Mouse (Mus musculus): ENCODE data around the gene Slc22a3.

Gene Slc22a3

DNA sequence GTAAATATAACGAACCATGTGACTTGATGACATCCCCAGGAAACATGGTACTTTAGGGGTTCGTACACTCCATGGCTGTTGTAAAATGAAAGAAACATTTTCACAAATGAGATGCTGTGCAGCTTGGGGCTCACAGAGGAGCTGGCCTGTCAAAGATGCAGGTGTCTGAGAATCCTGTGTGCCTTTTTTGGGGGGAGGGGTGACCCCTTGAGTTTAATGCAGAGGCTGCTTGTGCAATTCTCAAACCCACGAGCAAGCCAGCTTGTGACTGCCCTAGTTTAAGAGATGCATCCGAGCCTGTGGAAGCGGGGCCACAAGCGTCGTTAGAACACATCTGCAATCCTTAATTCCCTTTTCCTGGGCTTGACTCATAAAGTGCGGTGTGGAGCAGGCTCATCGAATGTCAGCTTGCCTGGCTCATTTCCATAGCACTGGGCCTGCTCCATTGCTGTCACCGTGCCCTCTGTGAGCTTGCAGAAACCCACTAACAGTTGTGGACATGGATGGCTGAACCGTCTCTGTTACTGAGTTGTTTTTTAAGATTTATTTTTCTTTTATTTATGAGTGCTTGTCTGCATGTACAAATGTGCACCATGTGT, 98.1 kb downstream of the Slc22a3 start:
- DNase-seq (ENCODE audit: low spot score): no peak

DNA sequence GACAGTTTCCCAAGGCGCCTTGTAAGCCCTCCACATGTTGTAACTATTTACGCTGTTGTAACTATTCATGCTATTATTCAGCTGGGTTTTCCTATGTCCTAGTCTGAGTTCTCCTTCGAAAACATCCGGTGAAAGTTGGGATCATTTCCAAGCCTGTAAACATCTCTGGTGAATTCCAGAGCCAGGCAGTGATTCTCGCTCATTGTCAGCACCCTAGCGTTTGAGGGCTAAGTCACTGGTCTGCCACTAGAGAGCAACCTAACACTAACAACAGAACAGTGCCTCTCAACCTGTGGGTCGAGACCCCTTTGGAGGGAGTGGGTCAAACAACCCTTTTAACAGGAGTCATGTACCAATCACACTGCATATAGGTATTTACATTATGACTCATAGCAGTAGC, 104.1 kb downstream of the Slc22a3 start:
- no peak for DNase-seq (ENCODE audit: low spot score)

DNA sequence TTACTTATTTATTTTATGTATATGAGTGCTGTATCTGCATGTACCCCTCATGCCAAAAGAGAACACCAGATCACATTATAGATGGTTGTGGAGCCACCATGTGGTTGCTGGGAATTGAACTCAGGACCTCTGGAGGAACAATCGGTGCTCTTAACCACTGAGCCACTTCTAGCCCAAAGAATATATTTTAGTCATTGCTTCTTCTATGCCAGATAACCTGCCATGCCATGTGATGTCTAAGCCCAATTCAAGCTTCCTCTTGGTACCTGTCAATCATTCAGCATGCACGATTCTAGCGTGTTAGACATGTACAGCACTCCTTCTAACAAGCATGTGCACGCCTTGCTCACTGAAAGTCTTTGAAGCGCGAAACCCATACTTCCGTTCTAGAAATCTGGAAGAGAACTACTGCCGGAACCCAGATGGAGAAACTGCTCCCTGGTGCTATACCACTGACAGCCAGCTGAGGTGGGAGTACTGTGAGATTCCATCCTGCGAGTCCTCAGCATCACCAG, 111.3 kb downstream of the Slc22a3 start:
- no peak for DNase-seq (ENCODE audit: low spot score)

DNA sequence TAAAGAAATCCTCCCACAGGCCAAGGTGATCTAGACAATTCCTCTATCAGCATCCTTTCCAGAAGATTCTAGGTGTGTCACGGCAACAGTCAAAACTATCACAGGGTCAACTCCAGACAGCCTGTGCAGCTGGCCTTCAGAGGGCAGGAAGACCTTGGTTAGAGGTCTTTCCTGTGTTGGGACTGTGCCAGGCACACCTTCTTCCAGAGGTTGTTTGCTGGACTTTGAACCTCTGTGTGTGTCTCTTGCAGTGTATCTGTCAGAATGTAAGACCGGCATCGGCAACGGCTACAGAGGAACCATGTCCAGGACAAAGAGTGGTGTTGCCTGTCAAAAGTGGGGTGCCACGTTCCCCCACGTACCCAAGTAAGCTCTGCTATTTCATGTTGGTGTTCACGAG, 119.3 kb downstream of the Slc22a3 start:
- DNase-seq (ENCODE audit: low spot score): no peak

DNA sequence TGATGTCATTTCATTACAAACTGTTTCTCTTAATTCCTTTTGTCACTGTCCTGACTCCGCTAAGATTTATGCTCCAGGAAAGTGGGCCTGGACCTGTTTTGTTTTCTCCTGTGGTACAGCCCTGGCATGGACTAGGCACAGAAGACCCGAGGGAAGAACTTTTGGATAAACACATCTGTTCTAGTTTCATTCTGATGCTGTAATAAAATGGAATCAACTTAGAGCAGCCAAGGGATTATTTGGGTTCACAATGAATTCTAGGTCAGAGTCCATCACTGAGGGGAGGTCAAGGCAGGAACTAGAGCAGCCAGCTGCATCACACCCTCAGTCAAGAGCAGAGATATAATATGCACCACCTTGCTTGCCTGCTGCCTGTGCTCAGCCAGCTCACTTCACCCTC, 119.7 kb downstream of the Slc22a3 start:
- no peak for DNase-seq (ENCODE audit: low spot score)

DNA sequence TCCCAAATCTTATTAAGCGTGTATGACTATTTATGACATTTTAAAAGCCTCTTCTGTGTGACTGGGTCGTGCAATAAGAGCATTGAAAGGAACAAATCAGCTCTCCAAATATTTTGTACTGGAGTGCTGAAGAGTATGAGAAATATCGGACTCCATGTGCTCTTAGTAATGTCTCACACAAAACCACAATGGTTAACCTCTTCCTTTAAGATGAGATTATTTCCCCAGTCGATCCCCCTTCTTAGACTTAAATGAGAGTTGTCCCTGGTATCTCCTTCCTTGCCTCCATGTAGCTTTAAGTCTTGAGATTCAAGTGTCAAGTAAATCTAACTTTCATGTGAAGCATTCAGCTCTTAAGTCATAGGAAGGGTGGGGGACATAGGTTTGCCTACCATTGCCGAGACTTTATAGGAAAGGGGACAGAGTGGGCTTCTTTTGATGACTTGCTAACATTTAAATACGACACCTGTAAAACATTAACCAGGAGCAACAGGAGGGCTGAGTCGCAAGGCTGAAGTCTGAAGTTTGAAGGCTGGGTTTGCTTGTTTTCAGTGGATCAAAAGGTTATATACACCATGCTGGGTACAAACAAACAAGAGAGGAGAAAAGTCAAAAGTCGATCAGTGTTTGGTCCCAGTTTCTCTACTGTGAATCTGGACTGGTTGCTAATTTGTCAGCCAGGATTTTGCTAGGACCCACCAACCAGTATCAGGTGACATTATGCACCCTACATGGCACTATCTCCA, 122.3 kb downstream of the Slc22a3 start:
- no peak for DNase-seq (ENCODE audit: low spot score)

DNA sequence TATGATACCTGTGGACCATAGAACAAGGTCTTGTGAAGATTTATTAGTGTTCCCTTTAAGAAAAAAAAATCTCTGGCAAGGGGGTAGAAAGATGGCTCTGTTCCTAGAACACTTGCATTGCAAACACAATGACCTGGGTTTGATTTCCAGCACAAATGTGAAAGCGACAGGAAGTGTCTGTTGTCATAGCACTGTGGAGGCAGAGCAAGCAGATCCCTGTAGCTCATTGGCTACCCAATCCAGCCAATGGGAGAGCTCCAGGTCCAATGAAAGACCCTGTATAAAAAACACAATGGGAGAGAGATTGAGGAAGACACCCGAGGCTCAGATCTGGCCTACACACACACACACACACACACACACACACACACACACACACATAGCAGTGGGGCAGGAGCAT, 125.0 kb downstream of the Slc22a3 start:
- DNase-seq (ENCODE audit: low spot score): no peak

DNA sequence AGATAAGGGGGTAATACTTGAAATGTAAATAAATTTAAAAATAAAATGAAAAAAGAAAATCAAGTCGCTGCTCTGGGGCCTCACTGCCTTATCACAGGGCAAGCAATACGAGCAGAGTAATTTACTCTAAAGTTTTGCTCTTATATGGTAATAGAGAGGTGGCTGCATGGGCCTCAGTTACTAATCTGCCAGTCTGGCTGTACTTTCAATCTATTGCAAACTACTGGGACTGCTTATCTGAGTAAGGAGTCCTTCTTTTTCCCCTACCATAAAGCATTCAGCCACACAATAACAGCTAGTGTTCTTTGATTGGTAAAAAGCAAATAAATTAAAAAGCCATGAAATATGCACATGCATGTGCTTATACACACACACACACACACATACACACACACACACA, 125.9 kb downstream of the Slc22a3 start:
- no peak for DNase-seq (ENCODE audit: low spot score)

DNA sequence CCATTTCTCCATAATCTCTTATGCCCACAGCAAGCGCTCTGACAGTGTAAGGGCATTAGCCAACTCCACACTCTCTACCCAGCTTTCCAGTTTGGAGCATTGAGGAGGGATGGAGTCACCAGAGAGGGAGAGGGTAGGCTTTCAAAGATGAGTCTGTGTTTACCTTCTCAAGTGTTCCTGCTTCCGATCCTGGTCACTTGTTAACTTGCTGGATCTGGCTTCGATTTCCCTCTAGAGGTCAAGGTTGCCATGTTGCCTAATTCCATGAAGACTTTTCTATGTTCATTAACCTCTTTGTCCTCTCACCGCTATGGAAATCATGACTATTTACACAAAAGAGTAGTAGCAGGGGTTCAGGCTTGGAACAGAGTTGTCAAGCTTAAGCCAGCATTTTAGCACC, 127.2 kb downstream of the Slc22a3 start:
- DNase-seq (ENCODE audit: low spot score): no peak

DNA sequence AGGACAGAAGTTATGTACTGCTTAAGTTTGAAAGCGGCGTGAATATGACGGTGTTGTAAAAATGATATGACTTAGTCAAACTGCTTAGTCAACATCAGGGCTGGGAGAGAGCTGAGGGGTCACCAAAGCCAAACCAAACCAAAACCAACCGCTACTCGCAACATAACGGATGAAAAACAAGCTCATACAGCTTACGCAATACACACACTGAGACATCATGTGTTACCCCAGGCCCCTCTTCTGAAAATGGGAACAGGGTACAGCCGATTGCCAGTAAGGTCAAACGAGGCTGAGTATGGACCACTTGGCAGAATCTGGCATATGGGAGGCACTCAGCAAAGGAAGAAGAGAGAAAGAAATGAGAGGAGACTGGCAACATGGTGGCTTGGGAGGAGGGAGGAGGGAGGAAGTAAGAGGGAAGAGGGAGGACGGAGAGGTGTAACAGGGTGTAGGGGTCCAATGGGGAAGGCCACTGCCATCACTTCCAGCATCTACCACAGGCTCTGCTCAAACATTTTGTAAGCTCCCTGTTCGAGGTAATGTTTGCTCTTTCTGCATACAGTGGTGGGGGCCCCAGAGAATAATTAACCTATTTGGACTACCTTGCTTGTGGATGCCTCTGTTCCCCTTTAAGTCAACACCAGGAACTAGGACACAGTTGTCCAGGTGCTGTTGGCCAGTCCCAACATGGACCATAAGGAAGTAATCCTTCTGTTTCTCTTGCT, 129.4 kb downstream of the Slc22a3 start, which contains the start of gene Plg:
Gene Plg (plus strand): TSS at position 628 of the 725 bp plus-strand sequence.
- no peak for DNase-seq (ENCODE audit: low spot score)

DNA sequence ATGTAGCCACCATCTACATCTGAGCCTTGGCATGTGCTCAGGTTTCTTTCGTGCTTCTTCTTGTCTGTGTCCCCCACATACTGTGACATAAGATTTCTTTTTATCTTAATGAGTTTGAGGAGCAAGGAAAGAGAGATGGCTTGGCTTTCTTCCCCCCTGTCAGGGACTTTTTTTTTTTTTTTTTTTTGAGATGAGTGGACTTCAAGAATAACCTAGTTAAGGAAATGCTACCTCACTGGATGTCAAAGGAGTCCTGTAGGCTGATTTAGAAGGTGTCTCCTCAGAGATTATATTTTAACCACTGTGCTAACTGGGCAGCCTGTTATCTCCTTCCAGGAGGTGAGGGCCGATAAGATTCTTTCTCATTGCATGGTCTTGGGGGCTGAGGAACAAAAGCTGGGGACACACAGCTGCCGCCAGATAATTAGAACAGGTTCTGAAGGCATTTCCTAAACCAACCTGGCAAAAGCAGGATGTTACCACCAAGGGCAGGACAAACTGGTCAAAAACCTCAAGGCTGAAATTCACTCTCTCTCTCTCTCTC, 133.8 kb downstream of the Slc22a3 start:
- DNase-seq (ENCODE audit: low spot score): no peak

DNA sequence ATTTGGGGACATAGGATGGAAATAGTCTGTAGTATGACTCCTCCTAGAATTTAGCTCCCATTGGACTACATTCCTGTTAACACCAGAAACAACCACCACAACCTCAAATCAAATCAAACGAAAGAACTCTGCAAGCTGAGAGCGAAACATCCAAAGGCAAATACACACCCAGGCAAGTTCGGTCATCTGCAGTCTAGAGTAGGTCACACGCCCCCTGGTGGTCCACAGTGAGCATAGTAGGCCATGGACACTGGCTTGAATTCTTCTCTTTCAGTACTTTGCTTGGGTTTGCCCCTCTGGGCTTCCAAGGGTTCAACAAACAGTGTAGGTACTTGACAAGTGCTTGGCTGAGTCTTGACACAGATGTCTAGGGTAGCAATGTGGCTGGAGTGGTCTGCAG, 135.5 kb downstream of the Slc22a3 start:
- peak; percentile 85 for DNase-seq (ENCODE audit: low spot score)

DNA sequence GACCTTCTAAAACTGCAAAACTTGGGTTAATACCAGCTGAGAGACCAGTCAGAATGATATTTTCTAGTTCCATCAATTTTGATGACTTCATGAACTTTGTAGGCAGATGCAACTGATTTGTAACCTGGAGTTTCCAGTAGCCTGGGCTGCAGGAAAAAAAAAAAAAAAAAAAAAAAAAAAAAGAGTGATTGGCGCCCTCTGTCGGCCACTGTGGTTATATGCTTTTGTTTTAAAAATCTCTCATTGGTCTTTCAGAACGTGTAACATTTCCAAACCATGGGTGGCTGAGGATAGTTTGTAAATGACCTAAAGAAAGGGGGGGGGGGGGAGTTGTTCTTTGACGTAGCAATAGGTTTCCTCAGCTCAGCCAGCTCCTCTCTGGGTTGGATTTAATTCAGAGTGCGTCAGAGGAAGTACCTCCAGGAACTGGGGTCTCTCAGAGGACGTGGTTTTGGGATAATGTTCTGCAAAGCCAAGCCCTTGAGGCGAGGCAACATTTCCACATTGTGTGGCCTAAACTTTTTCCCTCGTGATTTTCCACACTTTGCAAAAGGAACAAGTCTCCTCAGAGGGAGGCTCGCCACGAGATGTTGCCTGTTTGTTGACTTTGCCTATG, 136.1 kb downstream of the Slc22a3 start:
- DNase-seq (ENCODE audit: low spot score): peak; percentile 53

DNA sequence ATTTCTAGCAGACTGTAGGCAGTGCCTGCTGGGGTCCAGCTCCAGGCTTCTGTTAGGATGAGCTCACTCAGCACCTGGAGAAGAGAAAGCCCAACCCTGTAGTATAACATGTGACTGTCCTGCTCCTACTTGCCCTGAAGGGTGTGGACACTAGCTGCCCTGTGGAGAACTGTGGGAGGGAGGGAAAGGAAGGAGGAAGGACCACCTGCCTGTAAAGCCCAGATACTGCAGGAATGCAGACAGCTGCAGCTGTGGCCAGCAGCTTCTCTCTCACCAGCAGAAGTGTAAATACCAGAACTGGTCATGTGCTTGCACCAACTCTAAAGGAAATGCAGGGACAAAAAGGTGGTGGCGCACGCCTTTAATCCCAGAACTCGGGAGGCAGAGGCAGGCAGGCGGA, 137.2 kb downstream of the Slc22a3 start:
- no peak for DNase-seq (ENCODE audit: low spot score)

DNA sequence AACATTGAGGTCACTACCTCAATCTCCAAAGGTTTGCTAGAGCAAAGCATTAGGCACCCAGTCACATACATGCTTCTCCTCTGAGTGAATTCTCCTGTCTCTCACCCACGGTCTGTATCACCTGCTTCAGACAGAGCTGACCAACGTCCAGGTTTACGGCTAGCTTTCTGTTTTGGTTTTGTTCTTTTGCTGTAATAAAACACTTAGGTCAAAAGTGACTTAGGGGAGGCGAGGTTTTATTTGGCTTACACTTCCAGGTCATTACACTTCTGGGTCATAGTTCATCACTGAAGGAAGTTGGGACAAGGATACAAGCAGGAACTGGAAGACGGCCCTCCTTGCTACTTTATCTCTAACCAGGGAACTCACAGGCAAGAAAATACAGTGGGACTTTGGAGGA, 138.1 kb downstream of the Slc22a3 start:
- DNase-seq (ENCODE audit: low spot score): no peak
